Mouse (Mus musculus) adrenal gland, adult 8-10 months (tissue): ENCODE measurements around the gene Gm28961. TPM values are rescaled to one million over a fixed set of nuclear protein-coding genes. Genes with fewer than 3 reads are reported as not detected.
"Not testable (repeated sequence)": the region's sequence is repeated elsewhere in the genome, so short reads cannot be mapped to it uniquely, and the experiment has no call there.

Experiments
- DNase-seq: peaks from one replicate; pipeline ENCODE4 v3.0.0; 2022
- total RNA-seq, 4 experiments: library from RNA; stranded (reverse); gene quantifications; 2 replicates each; pipeline ENCODE4 v1.2.4; 2022

Gm28961 gene
- not detected for total RNA-seq

- DNase-seq: not testable (repeated sequence)
Measured at GRCm38 (mm10) chrY:57705397-57705796, at the start of gene Gm28961. Gene Gm28961 (plus strand): TSS chrY:57705697.

Other genes starting within 250 kb of the Gm28961 start
- gene Gm21943, start 172.0 kb upstream of the Gm28961 start, total RNA-seq: not detected